Mouse (Mus musculus): ENCODE results near the gene Vat1. TPM values are rescaled to one million over a fixed set of nuclear protein-coding genes. Genes with fewer than 3 reads are reported as not detected.
"Not testable (repeated sequence)": the region's sequence is repeated elsewhere in the genome, so short reads cannot be mapped to it uniquely, and the experiment has no call there.

Gene Vat1
- polyA plus RNA-seq, 1 experiment from 2014 or later, result 23.2 TPM

GRCm38 (mm10) chr11:101442127-101442693, 23.8 kb downstream of the Vat1 start, which contains the start of gene Rpl27:
Gene Rpl27, plus strand, starts transcription at chr11:101442298.
- Histone ChIP-seq H3K4me3 (replicated peaks) (peak within 1 kb of the TSS; percentile 69), H3K36me3 (peaks cover 32% of the 10 kb centered on the region), H3K9ac (replicated peaks) (peak within 1 kb of the TSS; percentile 85), H3K27me3 (no peaks in the 10 kb centered on the region), H3K9me3 (no peaks in the 10 kb centered on the region), H3K4me2 (peak within 1 kb of the TSS; percentile 92), H3K4me1 (replicated peaks) (peaks cover 18% of the 10 kb centered on the region), H3K27ac (peak within 1 kb of the TSS; percentile 95)
- under 1% methylated on average over 42 of the region's 42 CpGs for WGBS
- ATAC-seq (ENCODE audit: insufficient number of reproducible peaks, insufficient read depth, low FRiP score, low TSS enrichment, low read depth), result peak; percentile 97

GRCm38 (mm10) chr11:101441450-101442126, 24.4 kb downstream of the Vat1 start:
- ATAC-seq (ENCODE audit: insufficient number of reproducible peaks, insufficient read depth, low FRiP score, low TSS enrichment, low read depth); H3K9me3 ChIP-seq; H3K27me3 ChIP-seq; H3K27ac ChIP-seq; H3K9ac ChIP-seq (replicated peaks): not testable (repeated sequence)
- Histone ChIP-seq H3K4me2 (peak overlapping the region; percentile 92), H3K4me3 (replicated peaks) (peak overlapping the region; percentile 69), H3K4me1 (replicated peaks) (peaks cover 18% of the 10 kb centered on the region), H3K36me3 (peaks cover 29% of the 10 kb centered on the region)
- WGBS, result 40% methylated on average over 14 of the region's 15 CpGs

GRCm38 (mm10) chr11:101438006-101438405, 28.0 kb downstream of the Vat1 start:
- WGBS, result 57% methylated on average over 3 of the region's 3 CpGs

GRCm38 (mm10) chr11:101436916-101437315, 29.1 kb downstream of the Vat1 start:
- 79% methylated on average over 4 of the region's 4 CpGs for WGBS
- H3K9me3 ChIP-seq, result no peaks in the 10 kb centered on the region
- no peak overlapping the region for H3K4me2 ChIP-seq
- no peak overlapping the region for H3K9ac ChIP-seq (replicated peaks)
- no peaks in the 10 kb centered on the region for H3K4me1 ChIP-seq (replicated peaks)
- no peak overlapping the region for H3K27ac ChIP-seq
- no peaks in the 10 kb centered on the region for H3K27me3 ChIP-seq
- H3K4me3 ChIP-seq (replicated peaks), result no peak overlapping the region
- no peak for ATAC-seq (ENCODE audit: insufficient number of reproducible peaks, insufficient read depth, low FRiP score, low TSS enrichment, low read depth)
- peaks cover 38% of the 10 kb centered on the region for H3K36me3 ChIP-seq

More at GRCm38 (mm10) chr11:101438006-101438405, 28.0 kb downstream of the Vat1 start:
- not testable (repeated sequence) for H3K4me3 ChIP-seq (replicated peaks); H3K27ac ChIP-seq; ATAC-seq (ENCODE audit: insufficient number of reproducible peaks, insufficient read depth, low FRiP score, low TSS enrichment, low read depth); H3K9ac ChIP-seq (replicated peaks); H3K9me3 ChIP-seq; H3K4me2 ChIP-seq; H3K4me1 ChIP-seq (replicated peaks); H3K27me3 ChIP-seq
- H3K36me3 ChIP-seq, result peaks cover 31% of the 10 kb centered on the region

- no peak overlapping the region for H3K4me3 ChIP-seq (replicated peaks)
- H3K27me3 ChIP-seq, result no peaks in the 10 kb centered on the region
- H3K9ac ChIP-seq (replicated peaks), result no peak overlapping the region
- H3K27ac ChIP-seq, result no peak overlapping the region
- H3K9me3 ChIP-seq, result no peaks in the 10 kb centered on the region
- no peaks in the 10 kb centered on the region for H3K4me1 ChIP-seq (replicated peaks)
- H3K4me2 ChIP-seq, result no peak overlapping the region
- no peak for ATAC-seq (ENCODE audit: insufficient number of reproducible peaks, insufficient read depth, low FRiP score, low TSS enrichment, low read depth)
- H3K36me3 ChIP-seq, result peaks cover 49% of the 10 kb centered on the region
- WGBS, result 85% methylated on average over 4 of the region's 4 CpGs
Measured at GRCm38 (mm10) chr11:101435831-101436230, 30.2 kb downstream of the Vat1 start.

- no peaks in the 10 kb centered on the region for H3K4me1 ChIP-seq (replicated peaks)
- ATAC-seq (ENCODE audit: insufficient number of reproducible peaks, insufficient read depth, low FRiP score, low TSS enrichment, low read depth), result no peak
- H3K27me3 ChIP-seq, result no peaks in the 10 kb centered on the region
- H3K27ac ChIP-seq, result no peak overlapping the region
- no peak overlapping the region for H3K4me2 ChIP-seq
- no peaks in the 10 kb centered on the region for H3K9me3 ChIP-seq
- no peak overlapping the region for H3K4me3 ChIP-seq (replicated peaks)
- WGBS, result 91% methylated on average over 13 of the region's 13 CpGs
- H3K36me3 ChIP-seq, result peaks cover 64% of the 10 kb centered on the region
- no peak overlapping the region for H3K9ac ChIP-seq (replicated peaks)
Measured at GRCm38 (mm10) chr11:101433396-101433795, 32.6 kb downstream of the Vat1 start.

- Histone ChIP-seq H3K27me3 (no peaks in the 10 kb centered on the region), H3K4me1 (replicated peaks) (peaks cover 7% of the 10 kb centered on the region), H3K9ac (replicated peaks) (no peak overlapping the region), H3K27ac (no peak overlapping the region), H3K4me3 (replicated peaks) (no peak overlapping the region), H3K4me2 (no peak overlapping the region), H3K9me3 (no peaks in the 10 kb centered on the region), H3K36me3 (peaks cover 64% of the 10 kb centered on the region)
- 93% methylated on average over 9 of the region's 9 CpGs for WGBS
- ATAC-seq (ENCODE audit: insufficient number of reproducible peaks, insufficient read depth, low FRiP score, low TSS enrichment, low read depth), result no peak
Measured at GRCm38 (mm10) chr11:101431327-101431726, 34.7 kb downstream of the Vat1 start.

GRCm38 (mm10) chr11:101426165-101426564, 39.9 kb downstream of the Vat1 start:
- Histone ChIP-seq H3K27ac (no peak overlapping the region), H3K4me1 (replicated peaks) (peaks cover 29% of the 10 kb centered on the region), H3K36me3 (peaks cover 19% of the 10 kb centered on the region), H3K9me3 (no peaks in the 10 kb centered on the region), H3K27me3 (no peaks in the 10 kb centered on the region), H3K4me2 (peak overlapping the region; percentile 95), H3K4me3 (replicated peaks) (peak overlapping the region; percentile 97), H3K9ac (replicated peaks) (peak overlapping the region; percentile 78)
- no peak for ATAC-seq (ENCODE audit: insufficient number of reproducible peaks, insufficient read depth, low FRiP score, low TSS enrichment, low read depth)
- 68% methylated on average over 8 of the region's 8 CpGs for WGBS

- no peaks in the 10 kb centered on the region for H3K27me3 ChIP-seq
- H3K27ac ChIP-seq, result peak within 1 kb of the TSS; percentile 70
- WGBS, result under 1% methylated on average over 81 of the region's 81 CpGs
- H3K36me3 ChIP-seq, result peaks cover 9% of the 10 kb centered on the region
- H3K4me3 ChIP-seq (replicated peaks), result peak within 1 kb of the TSS; percentile 97
- peak within 1 kb of the TSS; percentile 95 for H3K4me2 ChIP-seq
- peak within 1 kb of the TSS; percentile 78 for H3K9ac ChIP-seq (replicated peaks)
- ATAC-seq (ENCODE audit: insufficient number of reproducible peaks, insufficient read depth, low FRiP score, low TSS enrichment, low read depth), result peak; percentile 94
- peaks cover 29% of the 10 kb centered on the region for H3K4me1 ChIP-seq (replicated peaks)
- H3K9me3 ChIP-seq, result no peaks in the 10 kb centered on the region
Measured at GRCm38 (mm10) chr11:101424925-101425813, 40.9 kb downstream of the Vat1 start, which contains the start of the genes Rundc1 and Ptges3l. Gene Rundc1, plus strand, starts transcription at chr11:101425085. Gene Ptges3l, minus strand, starts transcription at chr11:101425333.

GRCm38 (mm10) chr11:101424105-101424851, 41.8 kb downstream of the Vat1 start, which contains the start of gene Gm27029:
Gene Gm27029, minus strand, starts transcription at chr11:101424796.
- ATAC-seq (ENCODE audit: insufficient number of reproducible peaks, insufficient read depth, low FRiP score, low TSS enrichment, low read depth), result peak; percentile 72; the same call in 1 of the 2 replicates
- 4% methylated on average over 23 of the region's 23 CpGs for WGBS
- peak within 1 kb of the TSS; percentile 70 for H3K27ac ChIP-seq
- no peaks in the 10 kb centered on the region for H3K36me3 ChIP-seq
- peaks cover 29% of the 10 kb centered on the region for H3K4me1 ChIP-seq (replicated peaks)
- peak within 1 kb of the TSS; percentile 95 for H3K4me2 ChIP-seq
- H3K27me3 ChIP-seq, result no peaks in the 10 kb centered on the region
- H3K9ac ChIP-seq (replicated peaks), result peak within 1 kb of the TSS; percentile 78
- no peaks in the 10 kb centered on the region for H3K9me3 ChIP-seq
- peak within 1 kb of the TSS; percentile 97 for H3K4me3 ChIP-seq (replicated peaks)
